Mouse (Mus musculus): ENCODE data around the gene Ehbp1l1.

DNA sequence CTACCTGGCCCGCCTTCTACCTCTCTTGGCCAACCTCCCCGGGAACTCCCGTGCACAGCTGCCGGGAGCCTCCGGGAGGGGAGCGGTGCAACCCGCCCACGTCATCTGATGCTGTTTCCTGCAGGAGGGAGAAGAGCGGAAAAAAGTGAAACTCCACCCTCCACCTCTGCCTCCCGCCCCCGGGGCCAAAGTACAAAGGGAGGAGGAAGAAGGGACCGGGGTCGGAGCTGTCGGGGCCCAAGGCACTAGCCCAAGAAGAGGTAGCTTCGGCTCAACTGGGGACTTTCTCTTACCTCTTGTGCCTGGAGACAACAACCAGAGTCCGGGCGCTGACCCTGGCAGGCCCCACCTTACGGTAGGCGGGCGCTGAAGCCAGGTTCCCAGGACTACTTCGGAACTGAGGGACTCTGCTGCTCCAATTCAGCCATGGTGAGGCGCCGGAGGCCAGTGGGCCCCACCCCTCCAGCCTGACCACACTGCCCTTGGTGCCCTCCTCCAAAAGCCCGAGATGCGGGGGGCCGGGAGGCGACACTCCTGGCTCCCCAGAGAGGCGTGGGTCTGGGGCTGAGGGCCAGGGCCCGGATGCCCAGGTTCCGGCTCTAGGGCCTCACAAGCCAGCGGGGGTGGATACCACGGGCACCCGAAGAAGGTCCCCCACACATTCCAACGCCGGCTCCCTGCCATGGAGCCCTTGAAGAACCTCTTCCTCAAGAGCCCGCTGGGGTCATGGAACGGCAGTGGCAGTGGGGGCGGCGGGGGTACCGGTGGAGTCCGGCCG is 36.4 kb downstream of the Ehbp1l1 start:
- TF ChIP-seq POLR2A (IDR thresholded peaks at IDR 0.05; ENCODE audit: control insufficient read depth, extremely low read depth, insufficient read depth, low read length, poor library complexity) (peak; percentile 67), CTCF (IDR thresholded peaks at IDR 0.05; ENCODE audit: borderline replicate concordance, control insufficient read depth, extremely low read depth, insufficient read depth, low read length, poor library complexity) (no peak)
